ENCODE assay signal across 7 mouse cellular contexts in the genomic region with DNA sequence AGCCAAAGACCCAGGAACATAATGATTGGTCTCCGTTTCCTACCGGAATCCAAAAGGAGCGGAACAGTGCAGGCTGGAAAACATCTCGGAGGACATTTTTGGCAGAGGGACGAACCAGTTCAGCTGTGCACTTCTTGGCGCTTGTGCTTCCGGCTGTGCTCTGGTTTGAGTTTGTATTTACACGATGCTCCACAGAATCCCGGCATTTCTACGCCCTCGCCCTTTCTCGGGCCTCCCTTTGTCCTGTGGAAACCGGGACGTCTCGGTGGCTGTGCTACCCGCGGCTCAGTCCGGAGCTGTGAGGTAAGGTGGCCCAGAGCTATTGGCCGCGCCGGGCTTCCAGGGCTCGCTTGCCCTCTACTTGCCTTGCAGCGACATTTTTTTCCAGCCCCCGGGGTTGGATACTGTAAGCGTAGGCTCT. TPM values are rescaled to one million over a fixed set of nuclear protein-coding genes. Genes with fewer than 3 reads are reported as not detected.
DNase-seq lines count a peak whose midpoint lies in the region; ATAC-seq lines count a peak whose summit lies in the region.

Mrps31 (plus strand) TSS at position 80 of the 421 bp plus-strand sequence.

- H3K36me3 ChIP-seq in embryonic facial prominence, embryonic 10.5 days (replicated peaks): peaks cover 17% of the 10 kb centered on the region
- H3K36me3 ChIP-seq in limb, embryonic 10.5 days: peaks cover 15% of the 10 kb centered on the region
- peaks cover 9% of the 10 kb centered on the region for H3K36me3 ChIP-seq in midbrain, embryonic 13.5 days

- peak within 1 kb of the TSS; percentile 83 for H3K9ac ChIP-seq in midbrain, embryonic 13.5 days (replicated peaks)

- no peaks in the 10 kb centered on the region for H3K9me3 ChIP-seq in embryonic facial prominence, embryonic 10.5 days
- no peaks in the 10 kb centered on the region for H3K9me3 ChIP-seq in limb, embryonic 10.5 days (replicated peaks)
- H3K9me3 ChIP-seq in midbrain, embryonic 13.5 days: no peaks in the 10 kb centered on the region

- DNase-seq in adrenal gland, postnatal 10 days: peak; percentile 88
- DNase-seq in embryonic facial prominence, embryonic 10.5 days (ENCODE audit: low spot score): peak; percentile 82
- DNase-seq in kidney, adult 11 months: peak; percentile 81
- peak; percentile 86 for DNase-seq in limb, embryonic 10.5 days (ENCODE audit: low spot score)
- DNase-seq in spleen, adult 12 weeks (ENCODE audit: low spot score): peak; percentile 65

- peak within 1 kb of the TSS; percentile 90 for H3K4me3 ChIP-seq in embryonic facial prominence, embryonic 10.5 days
- peak within 1 kb of the TSS; percentile 85 for H3K4me3 ChIP-seq in limb, embryonic 10.5 days
- H3K4me3 ChIP-seq in midbrain, embryonic 13.5 days (replicated peaks): peak within 1 kb of the TSS; percentile 71

- ATAC-seq in granulocyte monocyte progenitor cell, adult 5-6 weeks (replicated peaks; ENCODE audit: poor library complexity, severe bottlenecking): peak; percentile 89
- peak; percentile 94 for ATAC-seq in midbrain, embryonic 13.5 days

- H3K27ac ChIP-seq in embryonic facial prominence, embryonic 10.5 days (replicated peaks): peak within 1 kb of the TSS; percentile 89
- peak within 1 kb of the TSS; percentile 91 for H3K27ac ChIP-seq in limb, embryonic 10.5 days
- H3K27ac ChIP-seq in midbrain, embryonic 13.5 days: peak within 1 kb of the TSS; percentile 83

- no peaks in the 10 kb centered on the region for H3K27me3 ChIP-seq in embryonic facial prominence, embryonic 10.5 days (replicated peaks; ENCODE audit: low read depth, poor library complexity, severe bottlenecking)
- H3K27me3 ChIP-seq in limb, embryonic 10.5 days (ENCODE audit: low read depth, poor library complexity, severe bottlenecking): no peaks in the 10 kb centered on the region; the same call in 1 of the 2 replicates
- H3K27me3 ChIP-seq in midbrain, embryonic 13.5 days: no peaks in the 10 kb centered on the region

- H3K4me2 ChIP-seq in midbrain, embryonic 13.5 days (replicated peaks): peak within 1 kb of the TSS; percentile 71

- WGBS in embryonic facial prominence, embryonic 10.5 days: under 1% methylated on average over 25 of the region's 25 CpGs
- WGBS in limb, embryonic 10.5 days: under 1% methylated on average over 25 of the region's 25 CpGs
- WGBS in midbrain, embryonic 13.5 days: under 1% methylated on average over 25 of the region's 25 CpGs

- H3K4me1 ChIP-seq in embryonic facial prominence, embryonic 10.5 days: peaks cover 10% of the 10 kb centered on the region
- peaks cover 10% of the 10 kb centered on the region for H3K4me1 ChIP-seq in limb, embryonic 10.5 days
- H3K4me1 ChIP-seq in midbrain, embryonic 13.5 days (replicated peaks): peaks cover 16% of the 10 kb centered on the region

RNA-seq across cellular contexts. Expression of gene Mrps31, which starts in this region (rescaled TPM):
- 10 to 100 TPM; 50.8 to 52.3 TPM for total RNA-seq in adrenal gland, postnatal 10 days (2021)
- polyA plus RNA-seq in embryonic facial prominence, embryonic 10.5 days (2016; fragmentation: Nextera tagmentation; extraction: Ambion mirVana): 42.4 and 43.2 TPM in 2 replicates
- 20.7 and 23.4 TPM in 2 replicates for total RNA-seq in granulocyte monocyte progenitor cell, adult 5-6 weeks (2014; fragmentation: Nextera tagmentation)
- 31.5 and 33.9 TPM in 2 replicates for total RNA-seq in granulocyte monocyte progenitor cell, adult 5-6 weeks (2017)
- 42.7 and 44.3 TPM in 2 replicates for polyA plus RNA-seq in limb, embryonic 10.5 days (2016; fragmentation: Nextera tagmentation; extraction: Ambion mirVana)
- polyA plus RNA-seq in midbrain, embryonic 13.5 days (2015; fragmentation: Nextera tagmentation; extraction: Ambion mirVana): 36.7 and 36.8 TPM in 2 replicates

Comparison
In these comparisons a context has a peak if more than half of its experiments do, and no peak if none do; other contexts are left out.
1. Peak in every context shown above with its lines: DNase-seq, ATAC-seq, H3K4me3 ChIP-seq and H3K27ac ChIP-seq.